Mouse (Mus musculus) thymus, postnatal 25 days (tissue): ENCODE data around the gene Spg11.
A peak's percentile ranks its signal among the peaks of the same experiment; 100 is the strongest.
"Not testable (repeated sequence)": the region's sequence is repeated elsewhere in the genome, so short reads cannot be mapped to it uniquely, and the experiment has no call there.

ENCODE experiments used
- DNase-seq: peaks from one replicate; pipeline ENCODE4 v3.0.0; 2022

Gene Spg11

DNA sequence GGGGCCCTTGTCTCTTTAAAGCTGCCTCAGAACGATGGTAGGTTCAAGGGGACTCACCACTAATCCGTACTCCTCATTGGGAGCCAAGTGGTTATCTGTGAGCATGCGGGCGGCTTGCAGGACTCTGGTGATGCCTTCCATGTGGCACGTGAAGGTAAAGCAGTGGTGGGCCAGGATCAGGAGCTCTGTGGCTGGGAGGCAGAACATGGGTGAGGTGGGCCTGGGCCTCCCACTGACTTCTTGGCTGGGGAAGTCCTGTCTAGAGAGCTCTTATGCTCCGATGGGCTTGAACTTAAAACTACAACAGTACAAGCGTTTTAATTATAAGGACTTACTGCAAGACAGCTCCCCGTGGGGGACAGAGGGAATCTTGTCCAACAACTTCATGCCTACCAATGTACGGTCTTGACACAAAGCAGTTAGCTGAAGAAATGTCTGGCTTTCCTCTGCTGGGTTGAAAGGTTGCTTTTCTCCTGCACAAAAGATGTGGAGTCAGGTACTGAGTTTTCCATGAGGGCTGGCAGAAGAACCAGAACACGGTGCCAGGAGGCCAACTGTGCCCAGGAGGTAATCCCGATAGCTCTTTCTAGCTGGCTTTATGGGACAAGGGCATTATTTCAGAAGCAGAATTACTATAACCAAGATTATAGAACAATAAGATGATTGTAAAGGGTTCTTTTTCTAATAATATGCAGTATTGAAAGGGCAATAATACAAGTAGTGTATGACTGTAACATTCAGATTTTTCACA lies 58.6 kb downstream of the Spg11 start:
- no peak for DNase-seq

DNA sequence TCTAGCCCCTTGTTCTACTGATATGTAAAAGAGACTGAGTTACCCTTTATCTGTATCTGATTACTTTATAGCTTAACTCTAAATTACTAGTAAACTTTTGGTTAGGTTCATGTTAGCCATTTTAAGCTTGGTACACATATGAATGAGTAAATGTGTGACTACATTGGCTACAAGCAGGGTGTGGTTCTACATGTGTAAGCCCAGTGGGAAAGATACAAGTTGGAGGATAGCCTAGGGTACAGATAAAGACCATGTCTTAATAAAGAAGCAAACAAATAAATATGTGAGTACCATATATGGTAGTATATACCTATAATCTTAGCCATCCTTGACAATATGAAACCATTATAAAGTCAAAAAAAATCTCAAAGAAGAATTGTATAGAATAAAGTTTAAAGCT lies 74.3 kb downstream of the Spg11 start:
- DNase-seq, result no peak

DNA sequence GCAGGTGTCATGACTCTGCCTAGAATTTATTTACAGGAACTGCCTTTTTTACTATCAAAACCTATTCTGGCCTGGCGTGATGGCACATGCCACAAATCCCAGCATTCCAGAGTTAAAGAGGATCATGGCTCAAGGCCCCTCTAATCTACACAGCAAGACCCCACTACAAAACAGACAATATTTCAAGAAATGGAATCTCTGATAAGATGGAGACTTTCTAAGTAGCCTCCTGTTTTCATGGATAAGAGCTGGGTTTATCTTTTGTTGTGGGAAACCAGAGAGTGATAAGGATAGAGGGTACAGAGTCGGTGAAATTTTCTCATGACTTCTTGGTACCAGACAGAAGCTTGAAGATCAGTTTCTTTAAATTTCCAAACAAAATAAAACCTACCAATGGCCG lies 82.1 kb downstream of the Spg11 start:
- DNase-seq, result no peak

DNA sequence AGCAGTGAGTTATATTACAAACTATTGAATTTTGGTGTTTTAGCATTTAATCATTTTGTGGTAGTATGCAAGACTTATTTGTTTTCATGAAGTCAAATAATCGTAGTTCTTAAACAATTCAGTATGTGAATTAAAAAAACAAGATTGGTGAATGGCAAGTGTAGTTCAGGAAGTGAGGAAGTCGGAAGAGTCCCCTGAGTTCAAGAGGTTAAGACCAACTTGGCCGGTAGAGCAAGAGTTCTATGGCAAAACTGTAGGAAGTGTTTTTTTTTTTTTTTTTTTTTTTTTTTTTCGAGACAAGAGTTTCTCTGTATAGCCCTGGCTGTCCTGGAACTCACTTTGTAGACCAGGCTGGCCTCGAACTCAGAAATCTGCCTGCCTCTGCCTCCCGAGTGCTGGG lies 86.2 kb downstream of the Spg11 start:
- no peak for DNase-seq

DNA sequence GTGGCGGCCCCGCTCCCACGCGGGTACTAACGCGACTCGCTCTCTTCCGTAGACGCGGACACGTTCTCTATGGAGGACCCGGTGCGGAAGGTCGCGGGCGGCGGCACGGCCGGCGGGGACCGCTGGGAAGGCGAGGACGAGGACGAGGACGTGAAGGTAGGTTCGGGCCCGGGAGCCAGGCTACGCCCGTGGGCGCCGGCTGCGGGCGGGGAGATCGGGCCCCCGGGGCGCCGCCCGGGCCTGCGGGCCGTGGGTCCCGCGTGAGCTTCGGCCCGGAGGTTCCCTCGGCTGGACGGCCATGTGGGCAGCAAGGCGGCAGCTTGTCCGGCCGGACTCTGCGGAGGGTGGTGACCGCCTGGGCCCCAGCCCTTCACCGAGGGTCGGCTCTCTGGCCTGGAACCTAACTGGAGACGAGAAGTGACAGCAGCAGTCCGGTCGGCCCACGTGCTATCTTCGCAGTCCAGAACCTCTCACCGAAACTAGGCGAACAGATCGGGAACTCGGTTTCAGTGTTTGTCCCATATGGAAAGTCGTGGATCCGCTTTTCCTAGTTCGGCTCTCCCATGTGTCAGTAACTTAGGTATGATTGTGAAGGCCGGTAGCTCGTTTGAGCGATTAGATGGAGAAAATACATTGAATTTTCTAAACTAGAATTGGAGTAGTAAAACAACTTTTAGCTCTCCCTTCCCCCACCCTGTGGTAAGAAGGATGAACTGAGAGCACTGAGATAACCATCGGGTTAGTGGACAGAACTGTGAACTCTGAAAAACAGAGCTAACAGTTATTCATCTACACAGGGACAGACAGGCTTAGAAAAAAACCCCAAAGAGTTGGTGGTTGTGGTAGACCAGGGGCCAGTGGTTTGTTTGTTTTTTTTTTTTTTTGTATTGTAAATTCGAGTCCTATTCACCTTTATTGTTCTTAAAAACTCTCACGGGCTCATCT lies 89.2 kb downstream of the Spg11 start:
- no peak for DNase-seq

DNA sequence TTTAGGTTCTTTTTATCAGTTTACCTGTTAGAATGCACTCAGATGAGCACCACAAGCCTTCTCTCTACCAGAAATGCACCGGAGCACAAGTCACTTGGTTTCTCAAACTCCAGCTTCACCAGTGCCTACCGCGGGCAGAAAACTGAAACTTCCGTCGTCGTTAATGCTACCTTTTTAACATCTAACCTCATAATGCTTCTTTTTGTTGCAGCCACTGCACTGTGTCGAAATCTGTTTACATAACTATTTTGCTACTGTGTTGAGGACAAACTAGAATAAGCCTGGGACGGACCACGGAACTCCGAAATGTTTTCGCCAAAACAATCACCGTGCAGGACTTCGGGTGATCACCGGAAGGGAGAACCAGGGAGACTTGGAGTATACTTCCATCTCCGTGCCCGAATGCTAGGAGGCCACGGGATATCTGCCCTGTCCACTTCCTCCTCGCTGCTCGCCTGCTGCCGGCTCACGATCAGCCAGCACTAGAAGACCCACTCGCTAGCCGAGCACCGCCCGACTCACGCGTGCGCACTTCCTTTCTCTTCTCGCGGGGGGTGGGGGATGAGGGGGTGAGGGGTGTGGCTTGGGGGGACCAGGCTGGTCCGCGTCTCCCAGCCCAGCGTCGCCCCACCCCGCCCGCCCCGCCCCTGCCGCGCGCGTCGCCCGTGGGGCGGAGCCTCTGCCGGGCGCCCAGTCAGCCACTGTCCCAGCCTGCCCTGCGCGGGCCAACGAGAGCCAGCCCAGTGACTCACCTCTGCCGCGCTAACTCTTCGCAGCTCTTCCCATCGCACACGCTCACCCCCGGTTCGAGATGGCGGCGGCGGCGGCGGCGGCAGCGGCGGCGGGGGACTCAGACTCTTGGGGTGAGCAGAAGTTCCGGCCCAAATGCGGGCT lies 90.1 kb downstream of the Spg11 start, which contains the start of gene Eif3j1:
TSS of gene Eif3j1 (plus strand) at position 685 of the 894 bp plus-strand sequence.
- DNase-seq, result peak; percentile 89

- DNase-seq, result not testable (repeated sequence)
These were observed 91.1 kb downstream of the Spg11 start for GRCm38 (mm10) chr2:122027091-122027490.

DNA sequence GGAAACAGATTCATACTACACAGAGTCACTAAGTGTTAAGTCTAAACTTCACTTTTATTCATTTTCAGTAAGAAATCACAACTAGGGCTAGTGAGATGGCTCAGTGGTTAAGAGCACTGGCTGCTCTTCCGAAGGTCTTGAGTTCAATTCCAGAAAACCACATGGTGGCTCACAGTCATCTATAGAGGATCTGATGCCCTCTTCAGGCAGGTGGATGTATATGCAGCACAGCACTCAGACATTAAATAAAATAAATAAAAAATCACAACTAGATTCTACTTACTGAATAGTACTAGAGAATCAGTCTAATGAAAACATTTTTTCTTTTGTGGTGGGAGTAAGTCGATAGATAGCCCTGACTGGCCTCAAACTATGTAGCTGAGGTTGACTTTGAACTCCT lies 95.9 kb downstream of the Spg11 start:
- DNase-seq, result no peak

GRCm38 (mm10) chr2:122018705-122019104 lies 99.5 kb downstream of the Spg11 start:
- no peak for DNase-seq

DNA sequence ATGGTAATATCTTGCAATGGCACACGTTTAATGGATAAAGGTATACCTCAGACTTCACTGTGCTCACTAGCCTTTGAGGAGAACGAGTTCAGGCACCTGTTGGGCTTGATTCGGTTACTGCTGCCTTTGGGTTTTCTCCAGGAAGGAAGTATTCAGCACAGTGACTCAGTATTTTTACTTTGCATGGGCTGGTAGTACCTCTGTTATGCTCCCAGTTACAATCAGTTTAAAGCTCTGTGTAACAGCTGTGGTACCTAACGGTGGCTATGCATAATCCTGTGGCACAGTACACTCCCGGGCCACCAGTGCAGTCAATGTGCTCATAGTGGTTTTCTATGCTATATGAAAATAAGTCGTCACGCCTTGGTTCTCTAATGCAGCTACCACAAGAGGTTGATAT lies 106.7 kb downstream of the Spg11 start:
- DNase-seq, result no peak

- no peak for DNase-seq
These were observed 109.4 kb downstream of the Spg11 start for GRCm38 (mm10) chr2:122008832-122009231.
